Mouse (Mus musculus): ENCODE measurements at regions not wholly inside any gene's neighbourhood (a gene's known extent, or its start where the extent isn't known, plus 50 kb on each side); places are given as distances from the start of the nearest gene placed in this dataset.
"Not testable (repeated sequence)": the region's sequence is repeated elsewhere in the genome, so short reads cannot be mapped to it uniquely, and the experiment has no call there.

GRCm38 (mm10) chr4:29282169-29282568 lies 469.2 kb downstream of the Epha7 start:
- DNase-seq (ENCODE audit: low read depth, low spot score), result no peak

GRCm38 (mm10) chr4:29301348-29301747 lies 488.4 kb downstream of the Epha7 start:
- DNase-seq (ENCODE audit: low read depth, low spot score), result peak; percentile 32

- DNase-seq (ENCODE audit: low read depth, low spot score), result peak; percentile 5
Measured at GRCm38 (mm10) chr4:29303951-29304350, 491.0 kb downstream of the Epha7 start.

- no peak for DNase-seq (ENCODE audit: low read depth, low spot score)
Measured at GRCm38 (mm10) chr4:29307245-29307644, 494.3 kb downstream of the Epha7 start.

GRCm38 (mm10) chr4:29323921-29324320 lies 511.0 kb downstream of the Epha7 start:
- DNase-seq (ENCODE audit: low read depth, low spot score), result no peak

GRCm38 (mm10) chr4:29329145-29329544 lies 516.2 kb downstream of the Epha7 start:
- no peak for DNase-seq (ENCODE audit: low read depth, low spot score)

GRCm38 (mm10) chr4:29331747-29332146 lies 518.8 kb downstream of the Epha7 start:
- DNase-seq (ENCODE audit: low read depth, low spot score), result no peak

- DNase-seq (ENCODE audit: low read depth, low spot score), result no peak
Measured at GRCm38 (mm10) chr4:29337245-29337644, 524.3 kb downstream of the Epha7 start.

GRCm38 (mm10) chr4:29362191-29362590 lies 549.3 kb downstream of the Epha7 start:
- DNase-seq (ENCODE audit: low read depth, low spot score), result no peak

GRCm38 (mm10) chr4:29389282-29389681 lies 576.4 kb downstream of the Epha7 start:
- no peak for DNase-seq (ENCODE audit: low read depth, low spot score)

GRCm38 (mm10) chr4:29390333-29390732 lies 577.4 kb downstream of the Epha7 start:
- no peak for DNase-seq (ENCODE audit: low read depth, low spot score)

- no peak for DNase-seq (ENCODE audit: low read depth, low spot score)
Measured at GRCm38 (mm10) chr4:29402143-29402542, 589.2 kb downstream of the Epha7 start.

- no peak for DNase-seq (ENCODE audit: low read depth, low spot score)
Measured at GRCm38 (mm10) chr4:29414616-29415015, 601.7 kb downstream of the Epha7 start.

GRCm38 (mm10) chr4:29420198-29420792 lies 607.4 kb downstream of the Epha7 start:
- no peak for DNase-seq (ENCODE audit: low read depth, low spot score)

- DNase-seq (ENCODE audit: low read depth, low spot score), result not testable (repeated sequence)
Measured at GRCm38 (mm10) chr4:29431493-29431892, 618.6 kb downstream of the Epha7 start.

- DNase-seq (ENCODE audit: low read depth, low spot score), result no peak
Measured at GRCm38 (mm10) chr4:29463329-29463728, 650.4 kb downstream of the Epha7 start.

- no peak for DNase-seq (ENCODE audit: low read depth, low spot score)
Measured at GRCm38 (mm10) chr4:29466315-29466714, 653.4 kb downstream of the Epha7 start.

GRCm38 (mm10) chr4:29480384-29481092 lies 667.6 kb downstream of the Epha7 start:
- no peak for DNase-seq (ENCODE audit: low read depth, low spot score)

- no peak for DNase-seq (ENCODE audit: low read depth, low spot score)
Measured at GRCm38 (mm10) chr4:29481093-29481715, 668.3 kb downstream of the Epha7 start.

GRCm38 (mm10) chr4:29482407-29482806 lies 669.5 kb downstream of the Epha7 start:
- DNase-seq (ENCODE audit: low read depth, low spot score), result no peak

- no peak for DNase-seq (ENCODE audit: low read depth, low spot score)
Measured at GRCm38 (mm10) chr4:29500844-29501243, 687.9 kb downstream of the Epha7 start.

GRCm38 (mm10) chr4:29525051-29525450 lies 712.1 kb downstream of the Epha7 start:
- DNase-seq (ENCODE audit: low read depth, low spot score), result peak; percentile 32

Data from ES-CJ7 (cell line).